Mouse (Mus musculus): Measurements from ENCODE around the gene Rhox2e. TPM values are rescaled to one million over a fixed set of nuclear protein-coding genes. Genes with fewer than 3 reads are reported as not detected.
"Not testable (repeated sequence)": the region's sequence is repeated elsewhere in the genome, so short reads cannot be mapped to it uniquely, and the experiment has no call there.

The Rhox2e gene
- total RNA-seq (2021): not detected

GRCm38 (mm10) chrX:37530152-37530551 is at the start of gene Rhox2e:
Gene Rhox2e, plus strand, starts transcription at chrX:37530452.
- DNase-seq (ENCODE audit: extremely low spot score in 1 of 2, low spot score in 1 of 2): not testable (repeated sequence)

GRCm38 (mm10) chrX:37514059-37514458 is 16.2 kb upstream of the Rhox2e start, which contains the start of gene Rhox4d:
Gene Rhox4d, plus strand, starts transcription at chrX:37514359.
- not testable (repeated sequence) for DNase-seq (ENCODE audit: extremely low spot score in 1 of 2, low spot score in 1 of 2)

GRCm38 (mm10) chrX:37541719-37542118 is 11.5 kb downstream of the Rhox2e start, which contains the start of gene Rhox3e:
Gene Rhox3e, plus strand, starts transcription at chrX:37542019.
- DNase-seq (ENCODE audit: extremely low spot score in 1 of 2, low spot score in 1 of 2): not testable (repeated sequence)

DNA sequence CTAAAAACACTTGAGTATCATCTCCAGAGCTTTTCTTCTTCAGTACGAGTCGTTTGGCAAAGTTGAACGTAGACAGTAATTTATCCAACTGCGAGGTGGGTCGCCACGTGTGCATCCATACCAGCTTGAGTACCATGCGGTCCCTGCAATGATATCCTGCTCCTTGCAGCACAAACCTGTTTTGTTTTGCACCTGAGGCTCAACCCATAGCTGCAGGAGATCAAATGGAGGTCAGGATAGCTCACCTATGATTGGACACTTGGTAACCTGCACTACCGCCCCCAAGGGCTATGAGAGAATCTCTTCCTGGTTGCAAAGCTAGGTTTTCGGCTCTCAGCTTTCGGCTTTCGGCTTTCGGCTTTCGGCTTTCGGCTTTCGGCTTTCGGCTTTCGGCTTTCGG is 26.9 kb downstream of the Rhox2e start, which contains the start of gene Rhox4e:
Rhox4e (plus strand) TSS at position 301 of the 400 bp plus-strand sequence.
- not testable (repeated sequence) for DNase-seq (ENCODE audit: extremely low spot score in 1 of 2, low spot score in 1 of 2)

GRCm38 (mm10) chrX:37571105-37571504 is 40.9 kb downstream of the Rhox2e start, which contains the start of gene Rhox2f:
Gene Rhox2f, plus strand, starts transcription at chrX:37571405.
- not testable (repeated sequence) for DNase-seq (ENCODE audit: extremely low spot score in 1 of 2, low spot score in 1 of 2)

DNA sequence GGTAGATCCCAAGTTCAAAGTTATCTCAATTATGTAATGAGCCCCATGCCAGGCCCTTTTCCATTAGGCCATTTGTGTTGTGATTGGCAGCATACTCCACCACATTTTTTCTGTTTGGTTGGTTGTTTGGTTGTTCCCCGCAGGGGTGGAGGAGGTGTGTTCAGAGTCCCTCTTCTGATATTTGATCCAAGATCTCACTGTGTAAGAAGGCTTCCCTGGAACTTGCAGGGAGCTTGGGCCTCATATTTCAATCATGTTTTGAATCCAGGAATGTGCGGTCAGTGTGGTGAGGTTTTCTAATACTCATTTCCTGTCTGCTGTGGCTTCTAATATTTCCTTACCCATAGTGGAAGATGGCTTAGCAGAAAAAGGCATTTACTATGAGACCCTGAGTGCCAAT is 42.4 kb downstream of the Rhox2e start:
- not testable (repeated sequence) for DNase-seq (ENCODE audit: extremely low spot score in 1 of 2, low spot score in 1 of 2)

- DNase-seq (ENCODE audit: extremely low spot score in 1 of 2, low spot score in 1 of 2): not testable (repeated sequence)
Measured at GRCm38 (mm10) chrX:37580692-37581091, 50.4 kb downstream of the Rhox2e start, which contains the start of gene Rhox3f. Gene Rhox3f, plus strand, starts transcription at chrX:37580992.

Other genes starting within 250 kb of the Rhox2e start
- not detected for gene Rhox3a2, start 150.4 kb upstream of the Rhox2e start, total RNA-seq (2021)
- gene Rhox4a2, start 139.6 kb upstream of the Rhox2e start, total RNA-seq (2021): not detected
- not detected for gene Rhox2b, start 118.4 kb upstream of the Rhox2e start, total RNA-seq (2021)
- gene Rhox4b, start 98.0 kb upstream of the Rhox2e start, total RNA-seq (2021): not detected
- not detected for gene Rhox2c, start 76.8 kb upstream of the Rhox2e start, total RNA-seq (2021)
- not detected for gene Rhox3c, start 71.9 kb upstream of the Rhox2e start, total RNA-seq (2021)
- not detected for gene Rhox4c, start 50.1 kb upstream of the Rhox2e start, total RNA-seq (2021)
- gene Rhox2d, start 37.0 kb upstream of the Rhox2e start, total RNA-seq (2021): not detected
- gene Rhox4d, start 16.1 kb upstream of the Rhox2e start, total RNA-seq (2021): not detected
- not detected for gene Rhox3e, start 11.6 kb downstream of the Rhox2e start, total RNA-seq (2021)
- not detected for gene Rhox4e, start 27.0 kb downstream of the Rhox2e start, total RNA-seq (2021)
- not detected for gene Rhox2f, start 41.0 kb downstream of the Rhox2e start, total RNA-seq (2021)
- not detected for gene Rhox3f, start 50.5 kb downstream of the Rhox2e start, total RNA-seq (2021)
- not detected for gene Rhox4f, start 77.3 kb downstream of the Rhox2e start, total RNA-seq (2021)
- not detected for gene Rhox3g, start 98.2 kb downstream of the Rhox2e start, total RNA-seq (2021)
- not detected for gene Rhox2g, start 113.0 kb downstream of the Rhox2e start, total RNA-seq (2021)
- not detected for gene Rhox4g, start 120.9 kb downstream of the Rhox2e start, total RNA-seq (2021)
- gene Rhox3h, start 138.3 kb downstream of the Rhox2e start, total RNA-seq (2021): not detected
- not detected for gene Rhox2h, start 142.8 kb downstream of the Rhox2e start, total RNA-seq (2021)

All from layer of hippocampus, postnatal 25 days (tissue).